Mouse (Mus musculus): ENCODE measurements around the gene Mertk. TPM values are rescaled to one million over a fixed set of nuclear protein-coding genes. Genes with fewer than 3 reads are reported as not detected.

The Mertk gene
- 0.56 TPM for polyA plus RNA-seq (2017; shearing (Covaris generic))

GRCm38 (mm10) chr2:128698693-128699181 is at the start of gene Mertk:
Gene Mertk (plus strand): TSS chr2:128698956.

GRCm38 (mm10) chr2:128686921-128687557 is 11.7 kb upstream of the Mertk start, which contains the start of gene Anapc1:
Gene Anapc1 (minus strand): TSS chr2:128687391.

GRCm38 (mm10) chr2:128817786-128818681 is 119.3 kb downstream of the Mertk start, which contains the start of gene Tmem87b:
Gene Tmem87b (plus strand): TSS chr2:128818118.

Other genes with a start within 250 kb of the Mertk start
- not detected for gene Spdye4c, start 107.7 kb upstream of the Mertk start, polyA plus RNA-seq (2017; shearing (Covaris generic))
- gene Anapc1, start 11.6 kb upstream of the Mertk start, polyA plus RNA-seq (2017; shearing (Covaris generic)) = 112 TPM
- 32.4 TPM for gene Tmem87b, start 119.2 kb downstream of the Mertk start, polyA plus RNA-seq (2017; shearing (Covaris generic))
- gene Fbln7, start 164.0 kb downstream of the Mertk start, polyA plus RNA-seq (2017; shearing (Covaris generic)) = not detected
- 11.5 TPM for gene Zc3h8, start 245.1 kb downstream of the Mertk start, polyA plus RNA-seq (2017; shearing (Covaris generic))